Mouse (Mus musculus) neural tube, embryonic 11.5 days (tissue): ENCODE measurements around the gene Ckm. TPM values are rescaled to one million over a fixed set of nuclear protein-coding genes. Genes with fewer than 3 reads are reported as not detected.
A peak's percentile ranks its signal among the peaks of the same experiment; 100 is the strongest.

Source experiments
- ATAC-seq: fragments of 200-750 bp; cut with Nextera tagmentation; 2 replicates; pipeline ENCODE4 v1.8.0; 2017; ENCODE audit warnings: moderate number of reproducible peaks, mild to moderate bottlenecking, moderate TSS enrichment, moderate library complexity; ENCODE audit not compliant: insufficient read depth, low FRiP score, low TSS enrichment
- DNase-seq: peaks from one replicate; pipeline ENCODE4 v3.0.0-alpha.2; 2015; ENCODE audit warnings: low spot score
- H3K27ac ChIP-seq: fragments of 300-500 bp; sonication (generic); 2 replicates; pipeline ENCODE4 v1.5.1; 2014; ENCODE audit warnings: low read depth, mild to moderate bottlenecking, low read length
- H3K27me3 ChIP-seq: fragments of 300-500 bp; sonication (generic); 2 replicates; pipeline ENCODE4 v1.6.1; 2014; ENCODE audit warnings: mild to moderate bottlenecking, low read length, mixed read lengths; ENCODE audit not compliant: control insufficient read depth, insufficient read depth
- H3K36me3 ChIP-seq: fragments of 300-500 bp; sonication (generic); 2 replicates; pipeline ENCODE4 v1.6.1; 2014; ENCODE audit warnings: mild to moderate bottlenecking, low read length, moderate library complexity, mixed read lengths; ENCODE audit not compliant: control insufficient read depth, insufficient read depth
- H3K4me1 ChIP-seq: fragments of 300-500 bp; sonication (generic); 2 replicates; pipeline ENCODE4 v1.6.1; 2014; ENCODE audit warnings: low read length, mixed read lengths; ENCODE audit not compliant: control insufficient read depth, insufficient read depth
- H3K4me2 ChIP-seq: fragments of 300-500 bp; sonication (generic); 2 replicates; pipeline ENCODE4 v1.6.1; 2014; ENCODE audit warnings: low read depth, mild to moderate bottlenecking, moderate library complexity
- H3K4me3 ChIP-seq: fragments of 300-500 bp; sonication (generic); 2 replicates; pipeline ENCODE4 v1.5.1; 2014; ENCODE audit warnings: low read depth, low read length
- H3K9ac ChIP-seq: fragments of 300-500 bp; sonication (generic); 2 replicates; pipeline ENCODE4 v1.6.1; 2014; ENCODE audit warnings: mild to moderate bottlenecking, low read length
- H3K9me3 ChIP-seq: fragments of 300-500 bp; sonication (generic); 2 replicates; pipeline ENCODE4 v1.6.1; 2016; ENCODE audit warnings: low read length; ENCODE audit not compliant: control insufficient read depth
- WGBS: fragments of 180-500 bp; shearing (Covaris S2); extraction: QIAGEN DNeasy Blood & Tissue Kit; methylation state at CpG from one replicate; pipeline ENCODE4 v1.1.7; 2014; 5-methylcytosine and 5-hydroxymethylcytosine counted together
- polyA plus RNA-seq: library from polyadenylated mRNA; unstranded; fragments of >200 nt; fragmentation: Nextera tagmentation; extraction: Ambion mirVana; gene quantifications from 2 replicates; pipeline ENCODE4 v1.2.1, GENCODE M21; 2014

Gene Ckm
- polyA plus RNA-seq, 1 experiment from 2014 or later = 0.69 TPM

GRCm38 (mm10) chr7:19361720-19362119 lies 42.9 kb upstream of the Ckm start:
- H3K36me3 ChIP-seq = 0 out of 2 replicates have a peak, but pooled peaks cover 2% of the 10 kb centered on the region
- H3K4me1 ChIP-seq = no peaks in the 10 kb centered on the region; the same call in 1 of the 2 replicates
- H3K4me2 ChIP-seq = peak overlapping the region; percentile 95
- DNase-seq (peak; percentile 65), ATAC-seq (no peak)
- no peaks in the 10 kb centered on the region for H3K27me3 ChIP-seq
- WGBS = 9% methylated on average over 16 of the region's 16 CpGs
- no peaks in the 10 kb centered on the region for H3K9me3 ChIP-seq
- no peak overlapping the region for H3K27ac ChIP-seq
- no peak overlapping the region for H3K9ac ChIP-seq
- peak overlapping the region; percentile 49 for H3K4me3 ChIP-seq

DNA sequence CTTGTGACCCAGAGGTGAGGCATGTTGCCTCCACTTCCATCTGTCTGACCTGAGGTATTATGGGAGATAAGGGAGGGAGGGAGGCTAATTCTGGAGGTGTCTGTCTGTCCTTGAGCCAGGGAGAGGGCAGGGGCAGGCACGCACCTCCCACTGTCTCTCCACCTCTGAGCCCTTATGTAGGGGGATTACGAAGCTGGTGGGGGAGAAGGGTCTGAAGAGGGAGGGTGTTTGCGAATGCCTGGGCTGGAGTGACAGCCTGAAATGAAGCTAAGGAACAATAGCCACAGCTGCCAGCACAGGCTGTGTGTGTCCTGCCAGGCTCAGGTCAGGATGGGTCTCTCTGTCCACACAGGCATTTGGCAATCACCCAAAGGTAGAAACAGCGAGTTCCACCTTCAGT lies 42.3 kb upstream of the Ckm start:
- H3K4me2 ChIP-seq = no peak overlapping the region
- no peak for DNase-seq
- no peak for ATAC-seq
- WGBS = 62% methylated on average over 4 of the region's 4 CpGs
- H3K4me1 ChIP-seq = no peaks in the 10 kb centered on the region; the same call in 1 of the 2 replicates
- no peaks in the 10 kb centered on the region for H3K36me3 ChIP-seq
- no peak overlapping the region for H3K4me3 ChIP-seq
- H3K9ac ChIP-seq = no peak overlapping the region
- no peaks in the 10 kb centered on the region for H3K27me3 ChIP-seq
- no peaks in the 10 kb centered on the region for H3K9me3 ChIP-seq
- no peak overlapping the region for H3K27ac ChIP-seq

- DNase-seq = peak; percentile 69
- no peaks in the 10 kb centered on the region; the same call in 1 of the 2 replicates for H3K4me1 ChIP-seq
- H3K36me3 ChIP-seq = no peaks in the 10 kb centered on the region
- no peak overlapping the region for H3K4me2 ChIP-seq
- 4% methylated on average over 18 of the region's 18 CpGs for WGBS
- no peak overlapping the region for H3K27ac ChIP-seq
- ATAC-seq = no peak
- H3K4me3 ChIP-seq = no peak overlapping the region
- no peaks in the 10 kb centered on the region for H3K9me3 ChIP-seq
- H3K27me3 ChIP-seq = no peaks in the 10 kb centered on the region
- no peak overlapping the region for H3K9ac ChIP-seq
Observed at GRCm38 (mm10) chr7:19363881-19364280, 40.7 kb upstream of the Ckm start.

- Histone ChIP-seq H3K27me3 (no peaks in the 10 kb centered on the region), H3K4me3 (no peak overlapping the region), H3K36me3 (no peaks in the 10 kb centered on the region), H3K4me2 (no peak overlapping the region), H3K4me1 (no peaks in the 10 kb centered on the region), H3K9me3 (no peaks in the 10 kb centered on the region), H3K27ac (no peak overlapping the region), H3K9ac (no peak overlapping the region)
- DNase-seq (no peak), ATAC-seq (no peak)
- 79% methylated on average over 4 of the region's 4 CpGs for WGBS
Observed at GRCm38 (mm10) chr7:19365376-19365775, 39.2 kb upstream of the Ckm start.

DNA sequence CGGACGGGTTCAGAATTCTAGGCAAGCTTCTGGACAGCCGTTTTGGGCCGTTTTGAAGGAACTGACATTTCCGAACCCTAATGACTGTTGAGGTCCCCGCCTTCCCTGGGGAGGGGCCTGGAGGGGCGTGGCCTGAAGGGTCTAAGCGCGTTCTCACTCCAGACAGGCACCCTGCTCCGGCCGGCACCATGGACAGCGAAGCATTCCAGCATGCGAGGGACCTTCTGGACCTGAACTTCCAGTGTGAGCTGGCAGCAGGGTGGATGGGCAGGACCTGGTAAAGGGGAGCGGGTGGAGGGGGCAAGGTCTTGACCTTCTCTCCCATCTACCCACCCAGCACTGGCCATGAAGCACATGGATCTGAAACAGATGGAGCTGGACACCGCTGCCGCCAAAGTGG lies 36.2 kb upstream of the Ckm start:
- H3K9me3 ChIP-seq = no peaks in the 10 kb centered on the region
- no peaks in the 10 kb centered on the region for H3K36me3 ChIP-seq
- no peaks in the 10 kb centered on the region for H3K27me3 ChIP-seq
- no peak overlapping the region for H3K4me3 ChIP-seq
- no peak for ATAC-seq
- 23% methylated on average over 16 of the region's 16 CpGs for WGBS
- H3K27ac ChIP-seq = no peak overlapping the region
- H3K9ac ChIP-seq = no peak overlapping the region
- no peaks in the 10 kb centered on the region for H3K4me1 ChIP-seq
- no peak overlapping the region for H3K4me2 ChIP-seq
- no peak for DNase-seq

GRCm38 (mm10) chr7:19369823-19370425 lies 34.7 kb upstream of the Ckm start:
- ATAC-seq = peak; percentile 67
- H3K4me1 ChIP-seq = no peaks in the 10 kb centered on the region
- H3K36me3 ChIP-seq = no peaks in the 10 kb centered on the region
- no peaks in the 10 kb centered on the region for H3K27me3 ChIP-seq
- peak overlapping the region; percentile 56 for H3K4me2 ChIP-seq
- WGBS = 11% methylated on average over 46 of the region's 46 CpGs
- H3K4me3 ChIP-seq = peak overlapping the region; percentile 25
- H3K9ac ChIP-seq = peak overlapping the region; percentile 37
- DNase-seq = peak; percentile 82
- H3K9me3 ChIP-seq = no peaks in the 10 kb centered on the region
- no peak overlapping the region for H3K27ac ChIP-seq

- H3K4me1 ChIP-seq = no peaks in the 10 kb centered on the region
- no peaks in the 10 kb centered on the region for H3K27me3 ChIP-seq
- no peak overlapping the region for H3K4me3 ChIP-seq
- no peak overlapping the region for H3K4me2 ChIP-seq
- DNase-seq (no peak), ATAC-seq (no peak)
- 83% methylated on average over 2 of the region's 2 CpGs for WGBS
- no peak overlapping the region for H3K27ac ChIP-seq
- no peaks in the 10 kb centered on the region for H3K36me3 ChIP-seq
- H3K9me3 ChIP-seq = no peaks in the 10 kb centered on the region
- no peak overlapping the region for H3K9ac ChIP-seq
Observed at GRCm38 (mm10) chr7:19373367-19373766, 31.2 kb upstream of the Ckm start.

DNA sequence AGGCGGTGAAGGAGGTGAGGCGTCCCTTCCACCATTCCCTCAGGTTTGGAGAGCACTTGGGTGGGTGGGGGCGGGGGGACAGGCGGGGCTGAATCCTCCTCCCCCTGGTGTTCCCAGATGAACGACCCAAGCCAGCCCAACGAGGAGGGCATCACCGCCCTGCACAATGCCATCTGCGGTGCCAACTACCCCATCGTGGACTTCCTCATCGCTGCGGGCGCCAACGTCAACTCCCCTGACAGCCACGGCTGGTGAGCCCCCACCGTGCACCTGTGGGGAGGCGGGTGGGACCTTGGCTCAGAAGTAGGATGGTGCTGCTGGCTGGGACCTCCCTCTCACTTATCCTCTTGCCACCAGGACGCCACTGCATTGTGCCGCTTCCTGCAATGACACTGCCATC lies 29.2 kb upstream of the Ckm start:
- whole genome bisulfite sequencing = 74% methylated on average over 15 of the region's 18 CpGs
- no peak overlapping the region for H3K4me3 ChIP-seq
- H3K4me1 ChIP-seq = no peaks in the 10 kb centered on the region
- H3K36me3 ChIP-seq = no peaks in the 10 kb centered on the region
- no peaks in the 10 kb centered on the region for H3K27me3 ChIP-seq
- no peak overlapping the region for H3K4me2 ChIP-seq
- H3K9me3 ChIP-seq = no peaks in the 10 kb centered on the region
- no peak overlapping the region for H3K27ac ChIP-seq
- H3K9ac ChIP-seq = no peak overlapping the region
- DNase-seq (no peak), ATAC-seq (no peak)

- H3K4me1 ChIP-seq = no peaks in the 10 kb centered on the region
- H3K9ac ChIP-seq = no peak overlapping the region
- WGBS = 92% methylated on average over 4 of the region's 4 CpGs
- no peak overlapping the region for H3K4me3 ChIP-seq
- ATAC-seq = no peak
- no peak for DNase-seq
- no peak overlapping the region for H3K4me2 ChIP-seq
- H3K27me3 ChIP-seq = no peaks in the 10 kb centered on the region
- H3K36me3 ChIP-seq = no peaks in the 10 kb centered on the region
- no peak overlapping the region for H3K27ac ChIP-seq
- no peaks in the 10 kb centered on the region for H3K9me3 ChIP-seq
Observed at GRCm38 (mm10) chr7:19376019-19376418, 28.6 kb upstream of the Ckm start.
